Mouse (Mus musculus) thymus, adult 2 months (tissue): ENCODE results near the gene Nr3c2. TPM values are rescaled to one million over a fixed set of nuclear protein-coding genes. Genes with fewer than 3 reads are reported as not detected.

ENCODE experiments used
- DNase-seq: peaks from one replicate; pipeline ENCODE4 v3.0.0; 2021
- H3K27ac ChIP-seq: fragments of 200-500 bp; 2 replicates; pipeline ENCODE4 v1.5.1; 2012; ENCODE audit warnings: low read length, control low read depth; ENCODE audit not compliant: control insufficient read depth, insufficient read depth
- H3K27me3 ChIP-seq: fragments of 200-500 bp; 2 replicates; pipeline ENCODE4 v1.6.1; 2012; ENCODE audit warnings: mild to moderate bottlenecking, low read length, moderate library complexity, mixed read lengths; ENCODE audit not compliant: control insufficient read depth, insufficient read depth
- H3K36me3 ChIP-seq: fragments of 200-500 bp; 2 replicates; pipeline ENCODE4 v1.6.1; 2012; ENCODE audit warnings: mild to moderate bottlenecking, low read length, moderate library complexity; ENCODE audit not compliant: control insufficient read depth, insufficient read depth
- H3K4me1 ChIP-seq: fragments of 200-500 bp; replicated peaks from 2 replicates; pipeline ENCODE4 v1.6.1; 2012; ENCODE audit warnings: low read length; ENCODE audit not compliant: control insufficient read depth, insufficient read depth
- H3K4me3 ChIP-seq: fragments of 200-500 bp; 2 replicates; pipeline ENCODE4 v1.5.1; 2012; ENCODE audit warnings: mild to moderate bottlenecking, low read length, control low read depth, moderate library complexity; ENCODE audit not compliant: control insufficient read depth, insufficient read depth
- CTCF ChIP-seq: fragments of 200-500 bp; IDR thresholded peaks from 2 replicates; pipeline ENCODE4 v1.5.1; 2012; ENCODE audit warnings: mild to moderate bottlenecking, control low read depth, low read length, moderate library complexity, borderline replicate concordance; ENCODE audit not compliant: control insufficient read depth, poor library complexity, insufficient read depth; ENCODE audit errors: extremely low read depth
- POLR2A ChIP-seq: fragments of 200-500 bp; IDR thresholded peaks from 2 replicates; pipeline ENCODE4 v1.6.1; 2012; ENCODE audit warnings: mild to moderate bottlenecking, low read length, control low read depth, moderate library complexity; ENCODE audit not compliant: control insufficient read depth, poor library complexity, insufficient read depth; ENCODE audit errors: extremely low read depth
- WGBS: fragments of 180-500 bp; shearing (Covaris S2); methylation state at CpG from one replicate; pipeline ENCODE4 v1.1.7; 2018; 5-methylcytosine and 5-hydroxymethylcytosine counted together
- polyA plus RNA-seq: library from polyadenylated mRNA; depleted of rRNA; stranded (reverse); fragments of >200 nt; gene quantifications from 2 replicates; pipeline ENCODE4 v1.2.3, GENCODE M21; 2012

The Nr3c2 gene
- polyA plus RNA-seq, 1 experiment: 1.5 TPM

GRCm38 (mm10) chr8:77282605-77283236 is 383.5 kb downstream of the Nr3c2 start:
- DNase-seq: peak; percentile 12
- Histone ChIP-seq H3K36me3 (no peaks in the 10 kb centered on the region), H3K27ac (no peak overlapping the region), H3K27me3 (no peaks in the 10 kb centered on the region), H3K4me3 (no peak overlapping the region), H3K4me1 (peaks cover 47% of the 10 kb centered on the region)
- no peak for TF ChIP-seq POLR2A
- no peak for TF ChIP-seq CTCF
- WGBS: 6% methylated on average over 7 of the region's 7 CpGs

GRCm38 (mm10) chr8:77284473-77284872 is 385.2 kb downstream of the Nr3c2 start:
- no peak for TF ChIP-seq CTCF
- DNase-seq: no peak
- Histone ChIP-seq H3K27me3 (no peaks in the 10 kb centered on the region), H3K36me3 (no peaks in the 10 kb centered on the region), H3K27ac (no peak overlapping the region), H3K4me1 (peaks cover 45% of the 10 kb centered on the region), H3K4me3 (no peak overlapping the region)
- 53% methylated on average over 3 of the region's 3 CpGs for WGBS

- H3K4me1 ChIP-seq: peaks cover 23% of the 10 kb centered on the region
- H3K27ac ChIP-seq: no peak overlapping the region
- TF ChIP-seq POLR2A: no peak
- TF ChIP-seq CTCF: no peak
- no peaks in the 10 kb centered on the region for H3K36me3 ChIP-seq
- H3K27me3 ChIP-seq: no peaks in the 10 kb centered on the region
- H3K4me3 ChIP-seq: no peak overlapping the region
- DNase-seq: no peak
- WGBS: 72% methylated on average over 3 of the region's 3 CpGs
Observed at GRCm38 (mm10) chr8:77288065-77288464, 388.8 kb downstream of the Nr3c2 start.

- Histone ChIP-seq H3K27me3 (no peaks in the 10 kb centered on the region), H3K4me3 (no peak overlapping the region), H3K4me1 (peaks cover 22% of the 10 kb centered on the region), H3K36me3 (no peaks in the 10 kb centered on the region), H3K27ac (no peak overlapping the region)
- DNase-seq: no peak
- WGBS: 97% methylated on average over 12 of the region's 12 CpGs
- no peak for TF ChIP-seq CTCF
- TF ChIP-seq POLR2A: no peak
Observed at GRCm38 (mm10) chr8:77288492-77288891, 389.2 kb downstream of the Nr3c2 start.

- Histone ChIP-seq H3K4me3 (no peak overlapping the region), H3K27me3 (no peaks in the 10 kb centered on the region), H3K4me1 (peaks cover 17% of the 10 kb centered on the region), H3K27ac (peak overlapping the region; percentile 50; the same call in 1 of the 2 replicates), H3K36me3 (no peaks in the 10 kb centered on the region)
- TF ChIP-seq POLR2A (no peak), CTCF (no peak)
- 23% methylated on average over 4 of the region's 4 CpGs for WGBS
- DNase-seq: no peak
Observed at GRCm38 (mm10) chr8:77292120-77292519, 392.9 kb downstream of the Nr3c2 start.

- H3K27ac ChIP-seq: peak overlapping the region; percentile 50; the same call in 1 of the 2 replicates
- H3K36me3 ChIP-seq: no peaks in the 10 kb centered on the region
- H3K4me3 ChIP-seq: peak overlapping the region; percentile 12; the same call in 1 of the 2 replicates
- TF ChIP-seq POLR2A: no peak
- TF ChIP-seq CTCF: no peak
- H3K27me3 ChIP-seq: no peaks in the 10 kb centered on the region
- 8% methylated on average over 11 of the region's 11 CpGs for WGBS
- peaks cover 17% of the 10 kb centered on the region for H3K4me1 ChIP-seq
- peak; percentile 34 for DNase-seq
Observed at GRCm38 (mm10) chr8:77292649-77293048, 393.4 kb downstream of the Nr3c2 start.

GRCm38 (mm10) chr8:77294599-77294998 is 395.4 kb downstream of the Nr3c2 start:
- Histone ChIP-seq H3K27me3 (no peaks in the 10 kb centered on the region), H3K4me1 (peaks cover 11% of the 10 kb centered on the region), H3K27ac (no peak overlapping the region), H3K36me3 (no peaks in the 10 kb centered on the region), H3K4me3 (no peak overlapping the region)
- 96% methylated on average over 11 of the region's 11 CpGs for WGBS
- DNase-seq: no peak
- no peak for TF ChIP-seq CTCF
- TF ChIP-seq POLR2A: no peak
